Mouse (Mus musculus) liver, postnatal 0 days (tissue): ENCODE data around the gene Ddx49. TPM values are rescaled to one million over a fixed set of nuclear protein-coding genes. Genes with fewer than 3 reads are reported as not detected.

Source experiments
- ATAC-seq: fragments of 200-750 bp; cut with Nextera tagmentation; 2 replicates; pipeline ENCODE4 v1.8.0; 2017; ENCODE audit warnings: mild to moderate bottlenecking, moderate library complexity
- DNase-seq: peaks from one replicate; pipeline ENCODE4 v3.0.0-alpha.2; 2016
- H3K27ac ChIP-seq: fragments of 300-500 bp; sonication (generic); 2 replicates; pipeline ENCODE4 v1.5.1; 2014; ENCODE audit warnings: antibody characterized with exemption, moderate library complexity, mild to moderate bottlenecking, low read depth
- H3K27me3 ChIP-seq: fragments of 300-500 bp; sonication (generic); 2 replicates; pipeline ENCODE4 v1.6.1; 2014; ENCODE audit warnings: low read length, control low read depth, mixed read lengths; ENCODE audit not compliant: insufficient read depth
- H3K36me3 ChIP-seq: fragments of 300-500 bp; sonication (generic); replicated peaks from 2 replicates; pipeline ENCODE4 v1.6.1; 2014; ENCODE audit warnings: mild to moderate bottlenecking, control low read depth, low read length, moderate library complexity, mixed read lengths; ENCODE audit not compliant: insufficient read depth
- H3K4me1 ChIP-seq: fragments of 300-500 bp; sonication (generic); 2 replicates; pipeline ENCODE4 v1.6.1; 2014; ENCODE audit warnings: antibody characterized with exemption, mild to moderate bottlenecking, control low read depth; ENCODE audit not compliant: insufficient read depth
- H3K4me2 ChIP-seq: fragments of 300-500 bp; sonication (generic); 2 replicates; pipeline ENCODE4 v1.6.1; 2014; ENCODE audit warnings: low read depth, mild to moderate bottlenecking, low read length, moderate library complexity, mixed read lengths
- H3K4me3 ChIP-seq: fragments of 300-500 bp; sonication (generic); 2 replicates; pipeline ENCODE4 v1.5.1; 2014; ENCODE audit warnings: low read depth, low read length
- H3K9ac ChIP-seq: fragments of 300-500 bp; sonication (generic); replicated peaks from 2 replicates; pipeline ENCODE4 v1.6.1; 2014; ENCODE audit warnings: mild to moderate bottlenecking, moderate library complexity
- H3K9me3 ChIP-seq: fragments of 300-500 bp; sonication (generic); 2 replicates; pipeline ENCODE4 v1.6.1; 2016; ENCODE audit warnings: mild to moderate bottlenecking, control low read depth, low read length, mixed read lengths
- CTCF ChIP-seq: sonication (generic); IDR thresholded peaks from 2 replicates; pipeline ENCODE4 v1.5.1; 2016; ENCODE audit warnings: antibody characterized with exemption, low read depth
- EP300 ChIP-seq: IDR thresholded peaks from 2 replicates; pipeline ENCODE4 v1.6.1; 2016; ENCODE audit warnings: antibody characterized with exemption, low read depth, mild to moderate bottlenecking
- WGBS: fragments of 180-500 bp; shearing (Covaris S2); extraction: QIAGEN DNeasy Blood & Tissue Kit; methylation state at CpG from one replicate; pipeline ENCODE4 v1.1.7; 2014; ENCODE audit not compliant: insufficient replicate concordance; 5-methylcytosine and 5-hydroxymethylcytosine counted together
- polyA plus RNA-seq: library from polyadenylated mRNA; unstranded; fragments of >200 nt; fragmentation: Nextera tagmentation; extraction: Ambion mirVana; gene quantifications from 2 replicates; pipeline ENCODE4 v1.2.1, GENCODE M21; 2015

Gene Ddx49
- polyA plus RNA-seq, 1 experiment from 2014 or later, result 15.2 TPM

- Histone ChIP-seq H3K9me3 (no peaks in the 10 kb centered on the region), H3K27me3 (no peaks in the 10 kb centered on the region), H3K4me2 (no peak overlapping the region), H3K27ac (no peak overlapping the region), H3K9ac (no peak overlapping the region), H3K4me1 (peaks cover 15% of the 10 kb centered on the region), H3K4me3 (no peak overlapping the region), H3K36me3 (peaks cover 67% of the 10 kb centered on the region)
- peak; percentile 72 for DNase-seq
- TF ChIP-seq CTCF, result peak; percentile 75
- no peak for TF ChIP-seq EP300
- ATAC-seq, result peak; percentile 57
- 49% methylated on average over 41 of the region's 41 CpGs for WGBS
Observed at GRCm38 (mm10) chr8:70332070-70332877, 30.0 kb upstream of the Ddx49 start.

- ATAC-seq (no peak), DNase-seq (no peak)
- Histone ChIP-seq H3K9me3 (no peaks in the 10 kb centered on the region), H3K4me2 (no peak overlapping the region), H3K27ac (no peak overlapping the region), H3K4me1 (peaks cover 15% of the 10 kb centered on the region), H3K4me3 (no peak overlapping the region), H3K9ac (no peak overlapping the region), H3K36me3 (peaks cover 60% of the 10 kb centered on the region), H3K27me3 (no peaks in the 10 kb centered on the region)
- TF ChIP-seq CTCF, result no peak
- TF ChIP-seq EP300, result no peak
- 91% methylated on average over 19 of the region's 19 CpGs for WGBS
Observed at GRCm38 (mm10) chr8:70331526-70331925, 29.2 kb upstream of the Ddx49 start.

- no peak overlapping the region; the same call in 1 of the 2 replicates for H3K4me2 ChIP-seq
- 65% methylated on average over 53 of the region's 53 CpGs for WGBS
- H3K36me3 ChIP-seq, result peaks cover 53% of the 10 kb centered on the region
- peak; percentile 57 for TF ChIP-seq CTCF
- TF ChIP-seq EP300, result no peak
- no peaks in the 10 kb centered on the region for H3K27me3 ChIP-seq
- peaks cover 15% of the 10 kb centered on the region for H3K4me1 ChIP-seq
- H3K27ac ChIP-seq, result no peak overlapping the region
- no peak overlapping the region for H3K4me3 ChIP-seq
- peak; percentile 65 for DNase-seq
- no peak overlapping the region for H3K9ac ChIP-seq
- no peaks in the 10 kb centered on the region for H3K9me3 ChIP-seq
- peak; percentile 58 for ATAC-seq
Observed at GRCm38 (mm10) chr8:70330741-70331364, 28.6 kb upstream of the Ddx49 start.

- peak overlapping the region; percentile 9; the same call in 1 of the 2 replicates for H3K4me2 ChIP-seq
- DNase-seq, result no peak
- no peak overlapping the region for H3K27ac ChIP-seq
- H3K4me1 ChIP-seq, result peaks cover 15% of the 10 kb centered on the region
- H3K9ac ChIP-seq, result 0 out of 2 replicates have a peak overlapping the region, but pooled peaks have one; percentile 2
- H3K36me3 ChIP-seq, result peaks cover 45% of the 10 kb centered on the region
- 20% methylated on average over 45 of the region's 45 CpGs for WGBS
- H3K4me3 ChIP-seq, result no peak overlapping the region
- ATAC-seq, result peak; percentile 11
- no peak for TF ChIP-seq CTCF
- TF ChIP-seq EP300, result no peak
- H3K27me3 ChIP-seq, result no peaks in the 10 kb centered on the region
- H3K9me3 ChIP-seq, result no peaks in the 10 kb centered on the region
Observed at GRCm38 (mm10) chr8:70329835-70330740, 27.8 kb upstream of the Ddx49 start.

GRCm38 (mm10) chr8:70329124-70329834, 27.0 kb upstream of the Ddx49 start, which contains the start of gene Gdf1:
Gene Gdf1, plus strand, starts transcription at chr8:70329817.
- ATAC-seq, result no peak
- H3K9me3 ChIP-seq, result no peaks in the 10 kb centered on the region
- H3K4me2 ChIP-seq, result peak within 1 kb of the TSS; percentile 9; the same call in 1 of the 2 replicates
- 0 out of 2 replicates have a peak within 1 kb of the TSS, but pooled peaks have one; percentile 2 for H3K9ac ChIP-seq
- 49% methylated on average over 14 of the region's 14 CpGs for WGBS
- no peak within 1 kb of the TSS for H3K4me3 ChIP-seq
- H3K27ac ChIP-seq, result peak within 1 kb of the TSS; percentile 78
- H3K4me1 ChIP-seq, result peaks cover 15% of the 10 kb centered on the region
- no peak for TF ChIP-seq CTCF
- no peak for TF ChIP-seq EP300
- H3K36me3 ChIP-seq, result peaks cover 37% of the 10 kb centered on the region
- no peaks in the 10 kb centered on the region for H3K27me3 ChIP-seq
- DNase-seq, result no peak
